Mouse (Mus musculus): ENCODE data around the gene Hpca. TPM values are rescaled to one million over a fixed set of nuclear protein-coding genes. Genes with fewer than 3 reads are reported as not detected.

Hpca gene
- polyA plus RNA-seq (2017; shearing (Covaris generic)): not detected

DNA sequence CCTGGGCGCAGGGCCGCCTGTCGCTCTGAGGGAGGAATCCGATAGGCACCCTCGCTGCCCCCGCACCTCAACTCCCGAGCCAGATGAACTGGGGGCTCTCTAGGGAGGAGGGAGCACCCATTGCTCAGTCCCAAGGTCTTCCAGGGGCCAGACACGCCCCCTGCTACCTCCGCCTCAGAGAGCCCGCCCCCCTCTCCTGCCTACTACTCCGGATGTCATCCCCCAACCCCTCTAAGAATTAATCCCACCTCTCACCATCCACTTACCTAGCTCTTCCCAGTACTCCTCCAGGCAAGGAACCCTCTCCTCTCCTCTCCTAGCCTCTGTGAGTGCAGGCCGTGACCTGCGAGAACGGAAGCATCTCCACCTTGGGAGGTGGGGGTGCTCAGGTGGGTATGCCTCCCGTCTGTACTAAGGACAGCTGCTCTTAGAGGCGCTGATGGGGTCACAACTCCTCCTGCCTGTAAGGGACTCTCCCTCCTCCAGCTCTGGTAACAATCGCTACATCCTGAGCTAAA is at the start of gene Hpca:
Hpca (minus strand) TSS at position 468 of the 518 bp plus-strand sequence.

DNA sequence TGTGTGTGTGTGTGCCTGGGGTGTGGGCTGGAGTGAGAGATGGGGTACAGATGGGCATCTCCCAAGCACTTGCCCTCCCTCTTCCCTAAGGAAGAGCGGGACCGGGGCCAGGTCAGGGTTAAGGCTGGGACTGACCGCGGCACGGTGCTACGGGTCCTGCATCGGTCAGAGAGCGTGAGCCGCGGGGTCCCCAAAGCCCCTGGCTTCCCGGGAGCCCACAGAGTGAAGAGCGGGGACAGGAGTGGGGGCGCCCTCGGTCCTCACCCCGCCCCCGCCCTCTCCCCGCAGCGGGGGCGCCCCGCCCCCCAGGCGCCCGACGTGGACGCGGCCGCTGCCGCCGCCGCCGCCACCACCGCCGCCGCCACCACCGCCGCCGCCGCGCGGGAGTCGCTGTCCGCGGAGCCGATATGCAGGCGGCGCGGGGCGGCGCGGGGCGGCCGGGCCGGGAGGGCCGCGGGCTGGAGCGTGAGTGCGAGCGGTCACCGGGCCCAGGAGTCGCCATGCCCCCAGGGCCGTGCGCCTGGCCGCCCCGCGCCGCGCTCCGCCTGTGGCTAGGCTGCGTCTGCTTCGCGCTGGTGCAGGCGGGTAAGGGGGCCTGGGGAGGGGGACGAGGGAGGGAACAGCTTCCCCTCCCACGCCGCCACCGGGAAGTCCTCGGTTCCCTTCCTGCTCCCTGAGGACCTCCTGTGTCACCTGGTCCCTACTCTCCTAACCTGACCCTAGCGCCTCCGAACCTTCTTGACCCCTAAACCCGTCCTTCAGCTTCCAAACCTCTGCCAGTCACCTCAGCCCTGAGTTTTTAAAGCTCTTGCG is 14.9 kb upstream of the Hpca start, which contains the start of gene Fndc5:
Fndc5 (plus strand) TSS at position 421 of the 813 bp plus-strand sequence.

GRCm38 (mm10) chr4:129105356-129105755 is 16.5 kb downstream of the Hpca start, which contains the start of gene Tmem54:
Gene Tmem54, plus strand, starts transcription at chr4:129105548.

Other genes starting within 250 kb of the Hpca start
- 10.4 TPM for gene Trim62, start 238.5 kb downstream of the Hpca start, polyA plus RNA-seq (2017; shearing (Covaris generic))
- 0.63 TPM for gene Azin2, start 159.6 kb downstream of the Hpca start, polyA plus RNA-seq (2017; shearing (Covaris generic))
- gene Ak2, start 130.1 kb downstream of the Hpca start, polyA plus RNA-seq (2017; shearing (Covaris generic)): 98.2 TPM
- gene Rnf19b, start 63.8 kb downstream of the Hpca start, polyA plus RNA-seq (2017; shearing (Covaris generic)): 118 TPM
- gene Tmem54, start 16.5 kb downstream of the Hpca start, polyA plus RNA-seq (2017; shearing (Covaris generic)): not detected
- gene Fndc5, start 15.0 kb upstream of the Hpca start, polyA plus RNA-seq (2017; shearing (Covaris generic)): 0.27 TPM
- gene S100pbp, start 67.7 kb upstream of the Hpca start, polyA plus RNA-seq (2017; shearing (Covaris generic)): 18.0 TPM
- 31.4 TPM for gene Yars, start 67.7 kb upstream of the Hpca start, polyA plus RNA-seq (2017; shearing (Covaris generic))
- 0.20 TPM for gene C77080, start 139.4 kb upstream of the Hpca start, polyA plus RNA-seq (2017; shearing (Covaris generic))
- 0.22 TPM for gene Sync, start 165.6 kb upstream of the Hpca start, polyA plus RNA-seq (2017; shearing (Covaris generic))
- 255 TPM for gene Rbbp4, start 213.3 kb upstream of the Hpca start, polyA plus RNA-seq (2017; shearing (Covaris generic))
- gene Zbtb8os, start 213.7 kb upstream of the Hpca start, polyA plus RNA-seq (2017; shearing (Covaris generic)): 29.9 TPM

Measured in effector memory CD4-positive, alpha-beta T cell, adult 7 months (primary cell).